Mouse (Mus musculus) CH12.LX (cell line): ENCODE results near the gene Aars. TPM values are rescaled to one million over a fixed set of nuclear protein-coding genes. Genes with fewer than 3 reads are reported as not detected.

ENCODE experiments used
- DNase-seq: peaks from one replicate; pipeline ENCODE4 v3.0.0-alpha.2; 2013; ENCODE audit errors: extremely low read depth
- H3K27ac ChIP-seq: 2 replicates; pipeline ENCODE4 v1.5.1; 2012; ENCODE audit warnings: low read depth, mild to moderate bottlenecking, control low read depth, moderate library complexity; ENCODE audit not compliant: insufficient read depth
- H3K27me3 ChIP-seq: replicated peaks from 2 replicates; pipeline ENCODE3; 2012; ENCODE audit warnings: inconsistent platforms
- H3K36me3 ChIP-seq, 2 experiments: replicated peaks in 1 of 2; 2 replicates each; pipeline versions ENCODE3 to v1.6.1; 2012; ENCODE audit warnings: inconsistent platforms in 1 of 2, low read length in 1 of 2, mild to moderate bottlenecking in 1 of 2, mixed read lengths in 1 of 2, moderate library complexity in 1 of 2; ENCODE audit not compliant: control insufficient read depth in 1 of 2, insufficient read depth in 1 of 2
- H3K4me1 ChIP-seq, 2 experiments: 2 replicates each; pipeline ENCODE4 v1.6.1; 2012; ENCODE audit warnings: inconsistent platforms in 1 of 2, moderate library complexity in 1 of 2; ENCODE audit not compliant: insufficient read depth in 2 of 2, control insufficient read depth in 1 of 2
- H3K4me2 ChIP-seq: 2 replicates; pipeline ENCODE4 v1.6.1; 2012; ENCODE audit warnings: low read depth, mild to moderate bottlenecking, control low read depth; ENCODE audit not compliant: poor library complexity, insufficient read depth, severe bottlenecking
- H3K4me3 ChIP-seq, 3 experiments: fragments of 150-350 bp in 1 of 3; sonication (generic) in 1 of 3; replicated peaks in 1 of 3; 2 replicates each; pipeline versions ENCODE3 to v1.5.1; 2011 to 2012; ENCODE audit warnings: low read depth in 2 of 3, low read length in 2 of 3, mild to moderate bottlenecking in 2 of 3, moderate library complexity in 2 of 3, control low read depth in 1 of 3, improper control_type of control experiment in 1 of 3, inconsistent platforms in 1 of 3, mixed read lengths in 1 of 3; ENCODE audit not compliant: poor library complexity in 1 of 3
- H3K79me2 ChIP-seq: replicated peaks from 2 replicates; pipeline ENCODE4 v1.6.1; 2012; ENCODE audit warnings: mild to moderate bottlenecking, moderate library complexity; ENCODE audit not compliant: control insufficient read depth, poor library complexity, insufficient read depth, severe bottlenecking; ENCODE audit errors: extremely low read depth
- H3K9ac ChIP-seq: 2 replicates; pipeline ENCODE4 v1.6.1; 2012; ENCODE audit warnings: low read depth, mild to moderate bottlenecking, control low read depth, moderate library complexity; ENCODE audit not compliant: insufficient read depth
- H3K9me3 ChIP-seq: replicated peaks from 2 replicates; pipeline ENCODE3; 2012; ENCODE audit warnings: low read length, inconsistent platforms, mixed read lengths
- BHLHE40 ChIP-seq: IDR thresholded peaks from 2 replicates; pipeline ENCODE4 v1.6.1; 2011; ENCODE audit warnings: mild to moderate bottlenecking, low read depth, low read length, improper control_type of control experiment
- CHD1 ChIP-seq: IDR thresholded peaks from 2 replicates; pipeline ENCODE4 v1.6.1; 2012; ENCODE audit warnings: low read depth, low read length, improper control_type of control experiment, inconsistent platforms
- IRF4 ChIP-seq: IDR thresholded peaks from 2 replicates; pipeline ENCODE4 v1.6.1; 2014; ENCODE audit warnings: low read depth, mild to moderate bottlenecking, inconsistent platforms, low read length, improper control_type of control experiment
- JUND ChIP-seq: conservative IDR thresholded peaks from 2 replicates; pipeline ENCODE4 v1.6.1; 2011; ENCODE audit warnings: low read depth, low read length, improper control_type of control experiment
- MAFK ChIP-seq: IDR thresholded peaks from 2 replicates; pipeline ENCODE4 v1.6.1; 2011; ENCODE audit warnings: low read length, improper control_type of control experiment; ENCODE audit not compliant: insufficient replicate concordance
- MAX ChIP-seq: IDR thresholded peaks from 2 replicates; pipeline ENCODE4 v1.6.1; 2011; ENCODE audit warnings: low read length, improper control_type of control experiment
- MAZ ChIP-seq: IDR thresholded peaks from 2 replicates; pipeline ENCODE4 v1.6.1; 2012; ENCODE audit warnings: low read depth, mild to moderate bottlenecking, inconsistent platforms, low read length, improper control_type of control experiment, moderate library complexity
- MXI1 ChIP-seq: IDR thresholded peaks from 2 replicates; pipeline ENCODE4 v1.6.1; 2011; ENCODE audit warnings: mild to moderate bottlenecking, low read depth, low read length, improper control_type of control experiment
- NELFE ChIP-seq: IDR thresholded peaks from 2 replicates; pipeline ENCODE4 v1.6.1; 2011; ENCODE audit warnings: low read depth, low read length, improper control_type of control experiment
- NRF1 ChIP-seq: IDR thresholded peaks from 2 replicates; pipeline ENCODE4 v1.6.1; 2014; ENCODE audit warnings: low read depth, mild to moderate bottlenecking, inconsistent platforms, low read length, improper control_type of control experiment, moderate library complexity
- POLR2AphosphoS2 ChIP-seq: IDR thresholded peaks from 2 replicates; pipeline ENCODE4 v1.6.1; 2011; ENCODE audit warnings: low read depth, low read length, improper control_type of control experiment
- RCOR1 ChIP-seq: conservative IDR thresholded peaks from 2 replicates; pipeline ENCODE4 v1.6.1; 2012; ENCODE audit warnings: low read depth, mild to moderate bottlenecking, inconsistent platforms, low read length, improper control_type of control experiment
- SIN3A ChIP-seq: IDR thresholded peaks from 2 replicates; pipeline ENCODE4 v1.6.1; 2012; ENCODE audit warnings: low read length, improper control_type of control experiment, inconsistent platforms
- SMC3 ChIP-seq: IDR thresholded peaks from 2 replicates; pipeline ENCODE4 v1.6.1; 2011; ENCODE audit warnings: low read depth, low read length, improper control_type of control experiment
- ZC3H11A ChIP-seq: IDR thresholded peaks from 2 replicates; pipeline ENCODE4 v1.6.1; 2012; ENCODE audit warnings: low read depth, mild to moderate bottlenecking, inconsistent platforms, low read length, improper control_type of control experiment
- dilution Hi-C: fragments of 300-500 bp; cut with MboI; formaldehyde crosslinking; loops from 2 replicates; pipeline ENCODE4 v1.14.3; 2020; ENCODE audit warnings: low sequenced_read_pairs; ENCODE audit not compliant: extremely low pct_unique_long_range_greater_than_20kb, extremely low pct_ligation_motif_present
- in situ Hi-C: fragments of 300-500 bp; cut with MboI; formaldehyde crosslinking; loops from 3 replicates; pipeline ENCODE4 v1.14.3; 2019; ENCODE audit warnings: low sequenced_read_pairs, low pct_ligation_motif_present, low pct_unique_long_range_greater_than_20kb, mixed read lengths
- polyA plus RNA-seq: library from polyadenylated mRNA; unstranded; fragments of >175 nt; gene quantifications from 2 replicates; pipeline ENCODE4 v1.2.1, GENCODE M21; 2012; ENCODE audit warnings: low read depth; ENCODE audit not compliant: insufficient read length
- total RNA-seq, 2 experiments: library from RNA; depleted of rRNA; stranded (reverse); fragments of 300-350 nt in 1 of 2; fragments of >200 nt in 1 of 2; gene quantifications; 2 replicates each; pipeline ENCODE4 v1.2.3; 2012 to 2014

Aars gene
- total and polyA plus RNA-seq, 3 experiments, result 81.9 to 142 (median 130) TPM

DNA sequence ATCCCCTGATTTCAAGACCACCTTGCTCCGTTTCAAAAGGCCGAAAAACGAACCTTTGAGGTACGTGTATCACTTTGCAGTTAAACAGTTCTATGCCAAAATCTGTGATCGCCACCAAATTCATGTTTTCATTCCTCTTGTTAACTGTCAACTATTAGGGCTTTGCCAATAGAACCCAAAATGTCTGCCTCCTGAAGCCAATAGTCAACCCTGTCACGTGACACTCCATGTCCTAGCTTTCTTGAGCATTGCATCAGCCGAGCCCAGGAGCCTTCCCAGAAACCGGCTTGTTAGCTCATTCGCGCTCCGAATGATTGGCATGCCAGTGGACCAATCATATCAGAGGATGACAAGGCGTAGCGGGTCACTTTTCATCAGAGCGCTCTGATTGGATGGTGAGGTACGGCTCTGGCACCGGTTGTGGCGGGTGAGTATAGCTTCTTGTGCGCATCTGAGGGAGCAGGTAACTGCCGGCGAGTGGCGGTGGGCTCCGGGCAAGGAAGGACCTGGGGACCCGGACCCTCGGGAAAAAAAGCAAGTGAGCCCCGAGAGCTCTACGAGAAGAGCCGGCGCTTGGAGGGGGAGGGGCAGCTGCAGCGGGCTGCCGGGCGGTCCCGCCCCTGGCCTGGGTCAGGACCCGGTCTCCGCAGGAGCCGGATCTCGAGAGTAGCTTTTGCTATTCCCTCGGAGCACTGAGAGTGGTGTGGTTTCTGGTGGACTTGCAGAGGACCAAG, 705 bp downstream of the Aars start (continued):
- TF ChIP-seq POLR2AphosphoS2 (peak; percentile 61; the same call in 1 of the 2 replicates), BHLHE40 (peak; percentile 95), MAZ (no peak), IRF4 (peak; percentile 56)

DNA sequence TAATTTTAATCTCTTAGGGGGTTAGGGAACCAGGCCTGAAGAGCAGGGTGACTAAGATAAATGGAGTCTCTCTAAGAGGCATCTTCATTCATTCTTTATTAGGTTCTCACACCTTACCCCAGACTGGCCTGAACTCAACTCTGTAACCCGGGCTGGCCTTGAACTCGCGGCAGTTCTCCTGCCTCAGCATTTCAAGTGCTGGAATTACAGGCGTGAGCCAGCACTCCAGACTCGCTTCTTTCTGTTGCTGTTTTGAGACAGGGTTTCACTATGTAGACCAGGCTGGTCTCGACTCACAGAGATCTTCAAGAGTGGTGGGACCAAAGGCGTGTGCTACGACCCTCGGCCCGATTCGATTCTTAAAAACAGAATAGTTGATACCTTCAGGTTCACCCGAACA, 1.3 kb downstream of the Aars start:
- Histone ChIP-seq H3K27ac (peak overlapping the region; percentile 43), H3K36me3 (peaks cover 27 to 44% of the 10 kb centered on the region in 2 experiments), H3K9ac (peak overlapping the region; percentile 100), H3K4me1 (peaks cover 5 to 38% of the 10 kb centered on the region in 2 experiments; a peak in 3 of 4 replicates), H3K79me2 (peaks cover 49% of the 10 kb centered on the region), H3K27me3 (no peaks in the 10 kb centered on the region), H3K4me2 (peak overlapping the region; percentile 79; the same call in 1 of the 2 replicates), H3K9me3 (no peaks in the 10 kb centered on the region), H3K4me3 (peak overlapping the region; percentile 71 to 92 (median 74))
- DNase-seq, result peak; percentile 51
- TF ChIP-seq MAX (peak; percentile 48; the same call in 1 of the 2 replicates), SMC3 (no peak), CHD1 (peak; percentile 48; the same call in 1 of the 2 replicates), NELFE (no peak), MAZ (0 out of 2 replicates have a peak, but pooled peaks have one; percentile 29), RCOR1 (no peak), MXI1 (0 out of 2 replicates have a peak, but pooled peaks have one; percentile 36), SIN3A (peak; percentile 70), MAFK (peak; percentile 46; the same call in 1 of the 2 replicates), BHLHE40 (no peak)
- in situ Hi-C loops (no loop called here), dilution Hi-C loops (no loop called here)

DNA sequence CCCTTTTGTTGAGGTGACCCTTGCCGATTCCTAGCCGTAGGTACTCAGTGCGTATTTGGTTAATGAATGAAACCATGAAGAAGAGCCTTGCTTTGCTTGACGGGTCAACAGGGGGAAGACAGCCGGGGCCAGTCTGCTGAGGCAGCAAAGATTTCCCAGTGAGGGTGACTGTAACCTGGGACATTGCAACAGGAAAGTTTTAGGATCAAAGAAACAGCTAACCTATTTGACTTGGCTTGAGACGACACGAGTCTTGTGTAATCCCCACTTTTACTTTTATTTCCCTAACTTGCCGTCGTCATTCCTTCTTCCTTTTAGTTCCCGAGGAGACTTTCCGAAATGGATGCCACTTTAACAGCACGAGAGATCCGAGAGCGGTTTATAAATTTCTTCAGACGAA, 3.6 kb downstream of the Aars start:
- no peak overlapping the region for H3K9ac ChIP-seq
- dilution Hi-C loops, result no loop called here
- DNase-seq, result no peak

More for the DNA sequence above, 3.6 kb downstream of the Aars start:
- no peak for TF ChIP-seq JUND
- no peak for TF ChIP-seq ZC3H11A
- no peak for TF ChIP-seq NRF1
- peaks cover 50% of the 10 kb centered on the region for H3K79me2 ChIP-seq
- in situ Hi-C loops, result no loop called here
- H3K36me3 ChIP-seq, result peaks cover 42 to 63% of the 10 kb centered on the region in 2 experiments
- no peaks in the 10 kb centered on the region for H3K27me3 ChIP-seq
- no peak overlapping the region for H3K4me3 ChIP-seq
- no peak overlapping the region for H3K27ac ChIP-seq
- H3K4me2 ChIP-seq, result no peak overlapping the region
- peaks cover 5 to 30% of the 10 kb centered on the region in 2 experiments; a peak in 3 of 4 replicates for H3K4me1 ChIP-seq
- no peaks in the 10 kb centered on the region for H3K9me3 ChIP-seq
